Mouse (Mus musculus): Measurements from ENCODE around the gene Gm5108. TPM values are rescaled to one million over a fixed set of nuclear protein-coding genes. Genes with fewer than 3 reads are reported as not detected.

The Gm5108 gene
- total RNA-seq (2021): not detected
- long read RNA-seq: 0 reads

- DNase-seq (ENCODE audit: low spot score in 2 of 2): no peak
These were observed at the start of gene Gm5108 for GRCm38 (mm10) chr5:67941369-67941768. Gm5108 (plus strand) TSS chr5:67941669.

DNA sequence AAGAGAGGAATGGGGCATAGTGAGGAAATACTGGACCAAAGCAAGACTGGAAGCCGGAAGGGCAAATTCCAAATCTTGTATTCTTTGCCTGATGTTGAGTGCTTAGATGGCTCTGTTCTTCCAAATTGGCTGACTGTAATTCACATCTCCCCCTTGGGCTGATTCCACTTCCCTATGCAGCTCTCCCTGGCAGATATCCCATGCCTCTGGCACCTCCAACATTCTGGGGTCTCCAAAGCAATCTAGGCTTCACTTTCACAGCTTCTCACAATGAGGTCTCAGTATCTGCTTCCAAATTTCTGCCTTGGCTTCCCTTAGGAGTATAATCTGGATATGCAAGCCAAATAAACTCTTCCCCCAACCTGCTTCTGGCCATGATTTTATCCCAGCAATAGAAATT is 42.5 kb upstream of the Gm5108 start:
- DNase-seq (ENCODE audit: low spot score in 2 of 2): peak; percentile 10 to 34

GRCm38 (mm10) chr5:67904555-67904954 is 36.9 kb upstream of the Gm5108 start:
- no peak for DNase-seq (ENCODE audit: low spot score in 2 of 2)

DNA sequence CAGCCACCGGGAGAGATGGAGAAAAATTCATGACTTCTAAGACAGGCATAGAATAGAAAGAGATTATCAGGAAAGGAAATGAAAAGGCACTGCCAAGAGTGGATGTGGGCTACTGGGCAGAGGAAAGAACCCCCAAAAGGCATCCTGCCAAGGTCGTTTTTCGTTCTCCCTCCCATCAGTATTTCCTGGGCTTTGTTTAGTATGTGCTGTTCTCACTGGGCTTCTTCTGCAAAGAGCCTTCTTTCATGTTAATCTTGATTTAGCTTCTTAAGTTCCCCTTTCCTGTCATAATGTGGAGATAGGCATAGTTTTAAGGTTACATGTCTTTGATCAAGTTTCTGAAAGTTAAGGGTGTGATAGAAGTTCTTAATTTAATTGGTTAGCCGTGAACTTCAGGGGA is 10.9 kb upstream of the Gm5108 start:
- no peak for DNase-seq (ENCODE audit: low spot score in 2 of 2)

DNA sequence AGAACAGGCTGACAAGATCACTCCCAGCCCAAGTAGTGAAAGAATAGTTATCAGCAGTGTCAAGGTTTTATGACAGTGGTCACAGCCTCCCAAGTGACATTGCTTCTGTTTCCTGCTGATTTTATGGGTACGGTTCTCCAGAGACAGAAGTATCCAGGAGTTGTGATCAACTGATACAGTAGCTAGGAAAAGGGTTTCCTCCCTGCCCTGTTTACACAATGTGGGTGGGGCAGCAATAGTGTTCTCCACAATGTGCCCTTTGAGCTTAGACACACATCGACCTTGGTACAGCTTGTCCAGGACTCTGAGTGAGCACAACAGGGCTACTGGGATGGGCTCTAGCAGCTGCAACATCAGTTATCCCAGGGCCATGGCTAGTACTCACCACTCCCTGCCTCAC is 9.8 kb upstream of the Gm5108 start:
- no peak for DNase-seq (ENCODE audit: low spot score in 2 of 2)

GRCm38 (mm10) chr5:67943199-67943598 is 1.7 kb downstream of the Gm5108 start:
- DNase-seq (ENCODE audit: low spot score in 2 of 2): no peak

GRCm38 (mm10) chr5:67944074-67944785 is 2.8 kb downstream of the Gm5108 start:
- DNase-seq (ENCODE audit: low spot score in 2 of 2): no peak

GRCm38 (mm10) chr5:67946321-67946720 is 4.9 kb downstream of the Gm5108 start, which contains the start of gene Gm21905:
Gm21905 (minus strand) TSS chr5:67946421.
- no peak for DNase-seq (ENCODE audit: low spot score in 2 of 2)

- DNase-seq (ENCODE audit: low spot score in 2 of 2): no peak
These were observed 5.5 kb downstream of the Gm5108 start for GRCm38 (mm10) chr5:67947006-67947405.

DNA sequence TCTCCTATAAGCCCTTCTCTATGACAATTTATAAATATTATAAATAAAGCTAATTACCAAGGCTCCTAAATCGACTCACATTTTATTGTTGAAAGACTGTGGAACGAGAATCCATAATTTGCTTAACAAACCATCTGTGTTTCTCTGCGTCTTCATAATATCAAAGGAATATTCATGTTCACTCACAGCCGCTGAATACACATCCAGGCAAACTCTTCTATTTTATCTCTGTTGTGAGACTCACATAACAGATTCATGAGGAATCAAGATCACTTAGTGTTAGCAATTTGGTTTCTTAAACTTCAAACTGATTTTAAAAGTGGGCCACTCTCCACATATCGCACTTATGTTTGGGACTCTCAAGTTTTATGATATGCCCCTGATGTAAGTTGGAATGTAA is 6.6 kb downstream of the Gm5108 start:
- no peak for DNase-seq (ENCODE audit: low spot score in 2 of 2)

- DNase-seq (ENCODE audit: low spot score in 2 of 2): no peak
These were observed 12.6 kb downstream of the Gm5108 start for GRCm38 (mm10) chr5:67954097-67954496.

GRCm38 (mm10) chr5:67955486-67955885 is 14.0 kb downstream of the Gm5108 start:
- DNase-seq (ENCODE audit: low spot score in 2 of 2): no peak

DNA sequence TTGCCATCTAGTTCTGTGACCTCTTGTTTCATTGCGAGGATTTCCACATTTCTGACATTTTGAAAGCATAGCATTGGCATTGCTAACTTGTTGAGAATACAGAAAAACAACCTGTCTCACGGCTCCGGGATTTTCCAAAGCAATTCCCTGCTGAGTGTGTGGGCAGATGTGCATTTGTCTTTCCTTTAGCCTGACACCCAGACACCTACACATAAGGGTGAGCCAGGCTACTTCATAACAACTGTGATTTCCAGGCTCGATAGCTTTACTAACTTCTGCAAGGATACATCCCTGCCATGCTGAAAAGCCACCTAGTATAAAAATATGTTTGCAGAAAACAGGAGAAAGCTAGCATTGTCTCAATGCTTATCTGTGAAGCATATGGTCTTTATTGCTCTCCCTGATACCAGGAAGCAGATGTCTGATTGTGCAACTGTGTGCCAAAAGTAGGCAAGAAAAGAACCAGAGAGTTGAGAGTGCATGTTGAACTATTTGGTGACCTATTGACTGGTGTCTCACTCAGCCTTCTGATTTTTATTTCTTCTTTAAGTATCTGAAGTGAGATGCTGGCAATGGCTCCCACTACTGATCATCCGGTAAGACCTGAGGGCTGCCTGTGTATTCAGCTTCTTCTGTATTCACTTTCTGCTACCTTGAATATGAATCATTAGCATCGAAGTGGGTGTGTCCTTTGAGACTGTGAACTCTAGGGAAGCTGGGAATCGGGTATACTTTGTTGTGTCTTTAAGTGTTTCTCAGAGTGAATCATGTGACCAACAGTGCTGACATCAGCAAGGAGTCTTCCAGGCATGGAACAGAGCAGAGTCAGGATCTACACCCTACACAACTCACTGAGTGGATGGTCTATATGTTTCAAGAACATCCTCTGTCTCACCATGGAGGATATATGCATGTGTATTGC is 20.5 kb downstream of the Gm5108 start:
- DNase-seq (ENCODE audit: low spot score in 2 of 2): no peak

DNA sequence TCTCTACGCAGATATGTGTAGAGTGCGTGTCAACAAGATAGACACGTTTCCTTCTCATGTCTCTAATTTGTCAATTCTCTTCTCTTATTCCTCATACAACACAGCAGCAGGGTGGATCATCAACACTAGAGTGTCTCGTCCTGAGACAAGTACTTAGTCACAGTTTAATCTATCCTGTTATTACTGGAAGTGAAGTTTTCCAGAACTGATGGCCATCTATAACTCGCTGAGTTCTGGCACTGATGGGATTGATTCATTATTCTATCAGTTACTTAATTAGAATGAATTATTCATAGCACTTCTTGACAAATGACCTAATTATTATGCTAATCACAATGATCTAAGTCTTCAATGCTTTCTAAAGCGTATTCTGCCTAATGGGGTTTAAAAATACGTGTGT is 28.1 kb downstream of the Gm5108 start:
- DNase-seq (ENCODE audit: low spot score in 2 of 2): no peak

DNA sequence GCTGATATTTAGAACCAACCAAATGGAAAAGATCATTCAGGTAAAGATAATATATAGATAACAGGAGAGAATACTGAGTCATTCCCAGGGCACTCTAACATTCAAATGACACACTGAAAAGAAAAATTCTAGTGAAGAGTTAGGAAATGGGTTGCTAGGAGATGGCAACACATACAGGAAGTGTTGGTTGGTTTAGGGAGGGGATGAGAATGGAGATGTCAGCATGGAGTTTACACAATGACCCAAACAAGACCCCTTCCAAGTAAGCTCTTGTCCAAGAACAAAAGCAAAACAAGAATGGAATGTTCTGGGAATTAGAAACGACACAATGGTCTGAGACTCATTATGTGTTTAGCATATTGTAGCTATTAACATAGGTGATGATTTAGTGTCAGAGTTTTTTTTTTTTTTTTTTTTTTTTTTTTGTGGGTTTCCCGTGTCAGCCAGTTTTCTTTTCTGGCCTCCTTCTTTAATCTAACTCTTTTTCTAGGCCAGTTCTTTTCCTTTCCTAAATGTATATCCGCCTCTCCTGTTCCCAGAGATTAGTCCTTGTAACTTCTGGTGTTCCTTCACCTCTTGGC is 40.6 kb downstream of the Gm5108 start:
- no peak for DNase-seq (ENCODE audit: low spot score in 2 of 2)

DNA sequence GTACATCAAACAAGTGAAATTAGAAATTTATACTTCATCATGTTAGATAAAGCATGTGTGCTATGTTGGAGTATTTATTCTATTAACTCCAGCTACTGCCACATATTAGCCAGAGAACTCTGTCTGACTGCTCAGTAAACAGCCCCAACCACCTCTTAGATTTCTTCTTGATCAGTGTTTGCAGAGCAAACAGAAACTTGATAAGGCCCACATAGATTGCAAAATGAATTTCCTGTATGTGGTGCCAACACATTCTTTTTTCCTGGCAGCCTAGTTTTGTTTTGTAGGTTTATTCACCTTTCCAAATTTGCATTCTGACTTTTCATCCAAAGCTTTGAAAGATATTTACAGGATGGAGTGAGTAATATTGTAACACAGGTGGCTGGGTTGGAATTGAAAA is 49.0 kb downstream of the Gm5108 start:
- no peak for DNase-seq (ENCODE audit: low spot score in 2 of 2)

DNA sequence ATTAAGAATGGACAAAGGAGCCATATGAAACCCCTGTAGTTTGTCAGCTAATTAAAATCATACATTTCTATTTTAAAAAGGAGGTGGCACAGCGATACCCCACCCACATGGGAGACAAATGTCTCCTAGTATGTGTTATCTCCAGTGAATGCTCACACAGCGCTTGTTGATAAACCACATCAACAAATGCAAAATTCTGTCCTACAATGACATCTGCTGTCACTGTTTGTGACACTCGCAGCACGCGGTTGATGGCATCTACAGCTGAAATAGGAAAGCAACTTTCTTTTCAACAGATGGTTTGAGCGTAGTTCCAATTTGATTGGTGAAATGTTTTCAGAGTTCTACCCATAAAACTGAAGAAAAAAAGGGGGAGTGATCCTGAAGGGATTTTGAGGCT is 61.1 kb downstream of the Gm5108 start:
- DNase-seq (ENCODE audit: low spot score in 2 of 2): peak; percentile 19 to 22

DNA sequence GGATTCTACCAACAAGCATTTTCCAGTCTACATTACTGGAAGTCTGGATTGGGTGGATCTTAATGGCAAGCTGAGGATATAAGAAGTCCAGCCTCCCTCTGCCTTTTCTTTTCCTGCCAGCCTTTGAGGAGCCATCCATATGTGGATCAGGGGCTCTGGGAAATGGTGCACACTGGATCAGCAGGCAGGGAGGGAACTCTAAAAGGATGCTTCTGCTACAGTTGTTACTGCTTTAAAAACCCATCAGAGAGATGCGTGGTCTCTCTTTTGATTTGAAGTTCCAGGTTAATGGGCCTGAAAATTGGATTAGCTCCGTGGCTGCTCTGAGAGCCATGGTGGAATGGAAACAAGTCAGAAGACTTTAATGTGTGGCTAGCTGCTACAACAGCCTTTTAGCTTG is 62.4 kb downstream of the Gm5108 start:
- no peak for DNase-seq (ENCODE audit: low spot score in 2 of 2)

GRCm38 (mm10) chr5:68004419-68004818 is 63.0 kb downstream of the Gm5108 start:
- DNase-seq (ENCODE audit: low spot score in 2 of 2): no peak

GRCm38 (mm10) chr5:68007074-68007473 is 65.6 kb downstream of the Gm5108 start:
- DNase-seq (ENCODE audit: low spot score in 2 of 2): no peak

DNA sequence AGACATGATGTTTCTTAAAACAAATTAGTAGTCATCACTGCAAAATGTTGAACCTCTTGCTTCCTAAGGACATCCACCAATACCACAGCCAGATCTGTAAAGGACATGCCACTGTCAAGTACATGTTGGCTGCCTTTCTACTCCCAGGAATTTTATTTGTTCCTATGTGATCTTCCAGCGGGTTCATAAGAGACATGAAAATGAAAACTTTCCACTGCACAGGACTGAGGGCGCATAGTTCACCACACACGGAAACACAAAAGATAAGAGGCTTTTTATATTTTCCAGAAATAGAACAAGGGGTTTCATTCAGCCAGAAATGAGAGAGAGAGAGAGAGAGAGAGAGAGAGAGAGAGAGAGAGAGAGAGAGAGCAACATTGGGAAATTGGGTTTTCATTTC is 70.1 kb downstream of the Gm5108 start:
- no peak for DNase-seq (ENCODE audit: low spot score in 2 of 2)

DNA sequence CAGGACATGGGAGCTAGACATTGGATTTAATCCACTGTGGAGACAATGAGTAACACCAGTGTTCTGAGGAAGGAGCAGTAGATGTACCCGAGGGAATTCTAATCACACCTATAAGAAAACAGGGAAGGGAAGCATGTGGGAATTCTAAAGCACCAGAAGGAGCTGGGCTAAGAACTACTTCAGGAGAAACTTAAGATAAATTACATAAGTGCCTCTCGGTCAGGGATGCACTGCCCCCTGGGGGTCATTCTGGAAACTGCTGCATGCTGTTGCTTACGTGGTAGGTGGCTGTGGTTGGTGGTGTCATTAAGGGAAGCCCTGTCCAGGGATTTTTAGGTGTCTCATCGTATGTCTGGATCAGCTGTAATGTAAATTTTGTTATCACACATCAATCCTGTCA is 71.1 kb downstream of the Gm5108 start:
- peak; percentile 83 for DNase-seq (ENCODE audit: low spot score in 2 of 2)
